Mouse (Mus musculus): ENCODE data around the gene Atp2a2.

Gene Atp2a2

DNA sequence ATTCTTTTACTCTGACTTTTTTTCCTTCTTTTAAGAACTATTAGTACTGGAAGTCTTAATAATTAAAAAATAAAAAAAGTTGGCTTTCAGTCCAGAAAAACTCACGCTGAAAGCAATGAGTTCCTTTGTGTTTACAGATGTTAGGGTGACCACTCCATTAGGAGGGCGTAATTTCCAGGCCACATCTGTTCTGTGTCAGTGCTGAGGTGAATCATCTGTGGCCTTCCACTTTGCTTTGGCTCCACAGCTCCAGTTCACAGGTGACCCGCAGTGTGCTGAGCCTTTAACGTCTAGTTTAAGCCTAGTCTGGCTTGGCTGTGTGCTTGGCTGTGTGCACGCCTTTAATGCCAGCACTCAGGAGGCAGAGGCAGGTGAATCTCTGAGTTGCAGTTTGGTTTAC, 90.1 kb downstream of the Atp2a2 start:
- no peak for DNase-seq (ENCODE audit: low spot score in 2 of 2)

DNA sequence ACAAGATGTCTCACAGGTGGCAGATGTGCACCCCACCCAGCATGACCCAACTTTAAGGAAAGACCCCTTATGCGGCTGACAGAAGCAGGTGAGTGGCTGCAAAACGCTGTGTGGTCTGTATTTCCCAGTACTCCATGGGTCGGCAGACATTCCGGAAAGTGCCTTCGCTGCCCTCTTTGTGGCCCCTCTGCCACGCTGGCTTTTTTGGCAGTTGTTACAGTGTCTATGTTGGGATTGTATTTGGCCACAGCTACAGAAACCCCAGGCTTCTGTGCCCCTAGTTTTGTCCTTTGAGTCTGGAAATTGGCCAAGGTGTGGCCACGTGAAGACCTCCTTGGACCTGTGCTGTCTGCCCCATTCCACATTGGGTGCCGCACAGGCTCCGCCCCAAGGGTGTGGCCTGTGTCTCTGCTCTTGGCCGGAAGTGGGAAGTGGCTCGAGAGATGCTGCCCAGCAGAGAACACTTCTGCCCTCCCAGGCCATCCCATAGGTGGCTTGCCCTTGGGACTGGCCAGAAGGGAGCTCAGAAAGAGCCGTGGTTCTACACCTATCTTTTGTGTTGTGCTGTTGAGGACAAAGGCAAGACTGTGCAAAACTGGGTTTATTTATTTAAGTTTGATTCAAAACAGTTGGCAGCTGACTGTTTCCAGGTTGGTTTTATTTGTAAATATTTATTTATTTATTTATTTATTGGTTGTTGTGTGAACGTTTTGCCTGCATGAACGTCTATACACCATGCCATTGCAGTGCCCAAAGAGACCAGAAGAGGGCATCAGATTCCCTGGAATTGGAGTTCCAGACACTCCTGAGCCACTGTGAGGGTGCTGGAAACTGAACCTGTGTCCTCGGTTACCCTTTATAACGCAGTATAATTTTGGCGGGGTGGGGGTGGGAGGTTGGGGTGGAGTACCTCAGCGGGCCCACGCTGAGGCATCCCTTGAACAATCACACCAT, 92.1 kb downstream of the Atp2a2 start:
- DNase-seq (ENCODE audit: low spot score in 2 of 2): peak in 1 of 2 experiments; percentile 35

DNA sequence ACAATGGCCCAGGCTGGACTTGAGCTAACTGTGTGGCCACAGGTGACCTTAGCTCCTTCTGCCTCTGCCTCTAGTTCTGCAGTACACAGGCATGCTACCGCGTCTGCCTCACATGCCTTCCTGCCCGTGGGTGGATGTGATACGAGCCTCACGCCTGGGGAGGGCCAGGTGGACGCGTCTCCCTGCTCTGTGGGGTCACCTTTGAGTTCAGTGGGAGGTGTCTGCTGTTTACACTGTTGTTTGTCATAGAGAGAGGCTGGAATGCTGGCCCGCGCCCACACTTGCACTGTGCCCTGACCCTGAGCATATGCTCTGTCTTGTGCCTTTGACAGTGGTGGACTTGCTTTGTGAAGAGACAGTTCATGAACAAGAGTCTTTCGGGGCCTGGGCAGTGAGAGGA, 96.5 kb downstream of the Atp2a2 start:
- DNase-seq (ENCODE audit: low spot score in 2 of 2): no peak

Measured in spleen, postnatal 10 days (tissue).